Mouse (Mus musculus): ENCODE data around the gene Rnf227. TPM values are rescaled to one million over a fixed set of nuclear protein-coding genes. Genes with fewer than 3 reads are reported as not detected.

The Rnf227 gene
- total RNA-seq, 2 experiments from 2014 or later: 0.34 to 0.48 TPM

GRCm38 (mm10) chr11:69327648-69328047, 12.6 kb upstream of the Rnf227 start:
- no peak for DNase-seq
- intact Hi-C loops (cut with DNase I): no loop called here

- intact Hi-C loops (cut with DNase I): no loop called here
- DNase-seq: no peak
These were observed 11.7 kb upstream of the Rnf227 start for GRCm38 (mm10) chr11:69328517-69328916.

- intact Hi-C loops (cut with DNase I): loop anchor here (5.0 kb wide), 1 partner anchor 64 kb away; no protein-coding TSS in a partner anchor
- no peak for DNase-seq
These were observed 9.1 kb upstream of the Rnf227 start for GRCm38 (mm10) chr11:69331152-69331551.

- peak; percentile 70 to 82 for DNase-seq
- intact Hi-C loops (cut with DNase I): loop anchor here (2.0 to 5.0 kb wide), 2 partner anchors 59 to 65 kb away; no protein-coding TSS in a partner anchor
These were observed 8.3 kb upstream of the Rnf227 start for GRCm38 (mm10) chr11:69331929-69332405.

- intact Hi-C loops (cut with DNase I): loop anchor here (2.0 to 5.0 kb wide), 2 partner anchors 58 to 65 kb away; no protein-coding TSS in a partner anchor
These were observed 7.5 kb upstream of the Rnf227 start for GRCm38 (mm10) chr11:69332713-69333253.

GRCm38 (mm10) chr11:69333922-69334321, 6.3 kb upstream of the Rnf227 start:
- intact Hi-C loops (cut with DNase I): loop anchor here (2.0 to 5.0 kb wide), 2 partner anchors 57 to 67 kb away; no protein-coding TSS in a partner anchor

More at GRCm38 (mm10) chr11:69332713-69333253, 7.5 kb upstream of the Rnf227 start:
- DNase-seq: no peak

GRCm38 (mm10) chr11:69334796-69335195, 5.5 kb upstream of the Rnf227 start:
- no peak for DNase-seq
- intact Hi-C loops (cut with DNase I): loop anchor here (5.0 kb wide), 1 partner anchor 67 kb away; no protein-coding TSS in a partner anchor

More at GRCm38 (mm10) chr11:69333922-69334321, 6.3 kb upstream of the Rnf227 start:
- no peak for DNase-seq

- intact Hi-C loops (cut with DNase I): no loop called here
- DNase-seq: no peak
These were observed 6.2 kb downstream of the Rnf227 start for GRCm38 (mm10) chr11:69346441-69346840.

- intact Hi-C loops (cut with DNase I): no loop called here
- no peak for DNase-seq
These were observed 16.3 kb downstream of the Rnf227 start for GRCm38 (mm10) chr11:69356544-69356943.

GRCm38 (mm10) chr11:69357690-69358089, 17.4 kb downstream of the Rnf227 start:
- intact Hi-C loops (cut with DNase I): no loop called here
- DNase-seq: no peak

- no peak for DNase-seq
- intact Hi-C loops (cut with DNase I): no loop called here
These were observed 21.8 kb downstream of the Rnf227 start for GRCm38 (mm10) chr11:69362021-69362420.

GRCm38 (mm10) chr11:69362479-69362878, 22.2 kb downstream of the Rnf227 start:
- intact Hi-C loops (cut with DNase I): no loop called here
- no peak for DNase-seq

GRCm38 (mm10) chr11:69364376-69364775, 24.1 kb downstream of the Rnf227 start:
- intact Hi-C loops (cut with DNase I): loop anchor here (2.0 kb wide), 2 partner anchors 24 kb away; partner anchors contain the start of gene Rnf227
- no peak for DNase-seq

- peak; percentile 95 to 98 for DNase-seq
- intact Hi-C loops (cut with DNase I): loop anchor here (2.0 kb wide), 2 partner anchors 24 kb away; partner anchors contain the start of gene Rnf227
These were observed 24.6 kb downstream of the Rnf227 start for GRCm38 (mm10) chr11:69364910-69365309.

- DNase-seq: no peak
- intact Hi-C loops (cut with DNase I): loop anchor here (2.0 kb wide), 2 partner anchors 23 to 25 kb away; partner anchors contain the start of gene Rnf227
These were observed 25.5 kb downstream of the Rnf227 start for GRCm38 (mm10) chr11:69365722-69366121.

GRCm38 (mm10) chr11:69366157-69366854, 26.0 kb downstream of the Rnf227 start:
- DNase-seq: peak; percentile 96
- intact Hi-C loops (cut with DNase I): no loop called here

GRCm38 (mm10) chr11:69366855-69367615, 26.8 kb downstream of the Rnf227 start:
- intact Hi-C loops (cut with DNase I): no loop called here
- peak in 1 of 2 experiments; percentile 26 for DNase-seq

GRCm38 (mm10) chr11:69367616-69368355, 27.5 kb downstream of the Rnf227 start:
- peak in 1 of 2 experiments; percentile 29 for DNase-seq
- intact Hi-C loops (cut with DNase I): loop anchor here (2.0 kb wide), 1 partner anchor 43 kb away; no protein-coding TSS in a partner anchor

GRCm38 (mm10) chr11:69368356-69369214, 28.3 kb downstream of the Rnf227 start:
- DNase-seq: peak; percentile 58 to 71
- intact Hi-C loops (cut with DNase I): loop anchor here (2.0 kb wide), 1 partner anchor 44 kb away; no protein-coding TSS in a partner anchor

Data from heart, postnatal 14 days (tissue).